Mouse (Mus musculus) liver, adult 2 months (tissue): ENCODE results near the gene Ngly1. TPM values are rescaled to one million over a fixed set of nuclear protein-coding genes. Genes with fewer than 3 reads are reported as not detected.

Experiments
- DNase-seq: peaks from one replicate; pipeline ENCODE4 v3.0.0-alpha.2; 2011; ENCODE audit warnings: low read depth, low spot score; ENCODE audit errors: extremely low read depth
- H3K27ac ChIP-seq: fragments of 200-500 bp; replicated peaks from 2 replicates; pipeline ENCODE4 v1.5.1; 2012; ENCODE audit warnings: low read depth, mild to moderate bottlenecking, control low read depth, inconsistent platforms, low read length; ENCODE audit not compliant: insufficient read depth
- H3K27me3 ChIP-seq: fragments of 200-500 bp; 2 replicates; pipeline ENCODE4 v1.6.1; 2012; ENCODE audit warnings: mild to moderate bottlenecking, moderate library complexity, low read length, inconsistent platforms; ENCODE audit not compliant: control insufficient read depth, insufficient read depth
- H3K36me3 ChIP-seq: fragments of 200-500 bp; 2 replicates; pipeline ENCODE4 v1.6.1; 2012; ENCODE audit warnings: low read length, inconsistent platforms; ENCODE audit not compliant: control insufficient read depth, insufficient read depth
- H3K4me1 ChIP-seq: fragments of 200-500 bp; 2 replicates; pipeline ENCODE4 v1.6.1; 2011; ENCODE audit warnings: low read length; ENCODE audit not compliant: control insufficient read depth, insufficient read depth
- H3K4me3 ChIP-seq: fragments of 200-500 bp; 2 replicates; pipeline ENCODE4 v1.5.1; 2011; ENCODE audit warnings: low read depth, mild to moderate bottlenecking, control low read depth, low read length, moderate library complexity; ENCODE audit not compliant: insufficient read depth
- H3K79me2 ChIP-seq: fragments of 200-500 bp; 2 replicates; pipeline ENCODE4 v1.6.1; 2012; ENCODE audit warnings: inconsistent platforms, mild to moderate bottlenecking, low read length, moderate library complexity; ENCODE audit not compliant: control insufficient read depth, insufficient read depth
- H3K9ac ChIP-seq: fragments of 200-500 bp; 2 replicates; pipeline ENCODE4 v1.6.1; 2012; ENCODE audit warnings: low read depth, mild to moderate bottlenecking, control low read depth, inconsistent platforms, low read length
- CTCF ChIP-seq: fragments of 200-500 bp; IDR thresholded peaks from 2 replicates; pipeline ENCODE4 v1.5.1; 2011; ENCODE audit warnings: low read depth, low read length, control low read depth
- POLR2A ChIP-seq: fragments of 200-500 bp; IDR thresholded peaks from 2 replicates; pipeline ENCODE4 v1.6.1; 2011; ENCODE audit warnings: low read length, control low read depth; ENCODE audit not compliant: insufficient read depth; ENCODE audit errors: extremely low read depth
- WGBS: fragments of 180-500 bp; shearing (Covaris S2); methylation state at CpG from one replicate; pipeline ENCODE4 v1.1.7; 2018; 5-methylcytosine and 5-hydroxymethylcytosine counted together
- polyA plus RNA-seq: library from polyadenylated mRNA; depleted of rRNA; stranded (reverse); fragments of >200 nt; gene quantifications from 2 replicates; pipeline ENCODE4 v1.2.3, GENCODE M21; 2012
- total RNA-seq: library from RNA; depleted of rRNA; stranded (reverse); fragments of >200 nt; gene quantifications from 2 replicates; pipeline ENCODE4 v1.2.3, GENCODE M21; 2014

The Ngly1 gene
- total and polyA plus RNA-seq, 2 experiments = 25.4 to 44.5 TPM

DNA sequence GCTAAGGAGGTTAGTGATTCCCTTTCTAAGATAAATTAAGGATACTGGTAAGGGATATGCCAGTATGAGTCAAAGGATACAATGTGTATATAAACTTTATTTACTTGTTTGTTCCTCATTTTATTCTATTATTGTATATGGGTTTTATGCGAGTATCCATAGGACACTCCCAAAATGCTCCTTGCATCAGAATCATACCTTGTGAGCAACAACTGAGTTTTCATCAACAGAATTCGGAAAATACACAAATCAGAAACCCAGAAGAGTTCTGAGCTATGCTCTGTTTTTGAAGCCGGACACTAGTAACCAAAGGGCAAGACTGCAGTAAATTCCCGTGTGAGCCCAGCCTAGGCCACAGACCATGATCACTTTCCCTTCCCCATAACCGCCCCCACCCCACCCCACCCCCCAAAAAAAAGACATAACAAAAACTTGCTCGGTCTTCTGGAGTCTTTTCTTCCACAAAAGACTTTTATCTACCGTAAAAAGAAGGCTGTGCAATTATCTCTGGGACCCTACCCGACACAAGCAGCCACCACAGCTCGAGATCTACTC is 400 bp upstream of the Ngly1 start:
- peak overlapping the region; percentile 74 for H3K9ac ChIP-seq
- peak overlapping the region; percentile 98 for H3K4me3 ChIP-seq
- no peaks in the 10 kb centered on the region for H3K36me3 ChIP-seq
- DNase-seq = no peak
- 8% methylated on average over 9 of the region's 9 CpGs for WGBS
- peaks cover 9% of the 10 kb centered on the region; the same call in 1 of the 2 replicates for H3K79me2 ChIP-seq
- TF ChIP-seq CTCF (no peak), POLR2A (no peak)
- no peaks in the 10 kb centered on the region for H3K27me3 ChIP-seq
- H3K4me1 ChIP-seq = peaks cover 22% of the 10 kb centered on the region
- H3K27ac ChIP-seq = peak overlapping the region; percentile 76

DNA sequence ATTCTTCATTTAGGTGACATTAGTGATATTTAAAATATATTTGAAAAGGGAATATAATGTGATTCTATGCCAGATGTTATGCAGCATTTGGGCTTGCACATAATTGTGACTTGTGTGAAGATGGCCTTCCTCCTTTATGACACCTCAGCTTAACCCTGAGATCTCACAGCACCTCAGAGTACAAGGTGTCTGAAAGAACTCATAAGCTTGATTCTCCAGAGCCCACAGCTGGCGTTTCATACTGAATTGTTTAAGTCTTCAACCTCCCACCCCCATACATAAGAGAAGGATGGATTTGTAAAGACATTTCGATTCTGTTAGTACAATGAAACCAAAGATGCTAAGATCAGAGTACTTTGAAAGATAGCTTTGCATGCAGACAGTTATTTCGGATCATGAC is 1.0 kb downstream of the Ngly1 start:
- Histone ChIP-seq H3K36me3 (peaks cover 6% of the 10 kb centered on the region), H3K27ac (peak overlapping the region; percentile 99), H3K4me1 (peaks cover 19% of the 10 kb centered on the region), H3K27me3 (no peaks in the 10 kb centered on the region), H3K4me3 (peak overlapping the region; percentile 98), H3K79me2 (peaks cover 13% of the 10 kb centered on the region; the same call in 1 of the 2 replicates), H3K9ac (peak overlapping the region; percentile 100)
- TF ChIP-seq POLR2A = no peak
- no peak for TF ChIP-seq CTCF
- 65% methylated on average over 3 of the region's 3 CpGs for WGBS
- DNase-seq = no peak

- H3K9ac ChIP-seq = no peak overlapping the region
- H3K27ac ChIP-seq = no peak overlapping the region
- peaks cover 9% of the 10 kb centered on the region; the same call in 1 of the 2 replicates for H3K79me2 ChIP-seq
- H3K4me1 ChIP-seq = peaks cover 9% of the 10 kb centered on the region
- H3K36me3 ChIP-seq = peaks cover 27% of the 10 kb centered on the region
- WGBS = 84% methylated on average over 3 of the region's 3 CpGs
- H3K27me3 ChIP-seq = no peaks in the 10 kb centered on the region
- TF ChIP-seq POLR2A = no peak
- no peak for TF ChIP-seq CTCF
- H3K4me3 ChIP-seq = no peak overlapping the region
- no peak for DNase-seq
Measured at GRCm38 (mm10) chr14:16255745-16256144, 6.7 kb downstream of the Ngly1 start.

GRCm38 (mm10) chr14:16256209-16256608 is 7.1 kb downstream of the Ngly1 start:
- Histone ChIP-seq H3K36me3 (peaks cover 29% of the 10 kb centered on the region), H3K4me3 (no peak overlapping the region), H3K9ac (no peak overlapping the region), H3K27ac (no peak overlapping the region), H3K79me2 (peaks cover 9% of the 10 kb centered on the region; the same call in 1 of the 2 replicates), H3K4me1 (peaks cover 7% of the 10 kb centered on the region), H3K27me3 (no peaks in the 10 kb centered on the region)
- DNase-seq = no peak
- TF ChIP-seq CTCF = no peak
- no peak for TF ChIP-seq POLR2A
- WGBS = 70% methylated on average over 2 of the region's 2 CpGs

GRCm38 (mm10) chr14:16260541-16260940 is 11.5 kb downstream of the Ngly1 start:
- WGBS = 80% methylated on average over 6 of the region's 6 CpGs
- DNase-seq = no peak
- TF ChIP-seq CTCF (no peak), POLR2A (no peak)
- no peaks in the 10 kb centered on the region; the same call in 1 of the 2 replicates for H3K79me2 ChIP-seq
- H3K4me1 ChIP-seq = peaks cover 2% of the 10 kb centered on the region; the same call in 1 of the 2 replicates
- H3K4me3 ChIP-seq = no peak overlapping the region
- H3K36me3 ChIP-seq = peaks cover 36% of the 10 kb centered on the region
- no peak overlapping the region for H3K9ac ChIP-seq
- no peaks in the 10 kb centered on the region for H3K27me3 ChIP-seq
- no peak overlapping the region for H3K27ac ChIP-seq

DNA sequence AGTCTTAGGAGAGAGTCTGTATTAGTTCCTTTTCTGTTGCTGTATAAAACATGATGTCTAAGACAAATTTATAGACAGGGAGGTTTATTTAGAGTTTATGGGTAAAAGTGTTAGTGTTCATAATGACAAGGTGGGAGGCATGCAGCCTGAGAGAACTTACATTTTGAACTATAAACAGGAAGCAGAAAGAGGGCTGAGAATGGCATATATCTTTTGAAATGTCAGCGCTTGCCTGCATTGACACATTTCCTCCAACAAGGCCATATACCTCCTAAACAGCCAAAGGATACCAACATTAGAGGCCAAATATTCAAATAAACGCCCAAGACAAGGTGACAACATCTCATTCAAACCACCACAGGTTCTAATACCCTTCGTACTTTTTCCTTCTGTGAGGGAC is 12.8 kb downstream of the Ngly1 start:
- no peak overlapping the region for H3K27ac ChIP-seq
- H3K4me3 ChIP-seq = no peak overlapping the region
- H3K4me1 ChIP-seq = peaks cover 2% of the 10 kb centered on the region; the same call in 1 of the 2 replicates
- H3K27me3 ChIP-seq = no peaks in the 10 kb centered on the region
- no peak for TF ChIP-seq CTCF
- no peak for TF ChIP-seq POLR2A
- H3K9ac ChIP-seq = no peak overlapping the region
- peaks cover 33% of the 10 kb centered on the region for H3K36me3 ChIP-seq
- WGBS = 90% methylated on average over 3 of the region's 3 CpGs
- DNase-seq = no peak
- H3K79me2 ChIP-seq = no peaks in the 10 kb centered on the region; the same call in 1 of the 2 replicates
